In genomic region chr10:103368296-103369080, GRCm38 (mm10) we compare ENCODE assay signal across 8 mouse cellular contexts. TPM values are rescaled to one million over a fixed set of nuclear protein-coding genes. Genes with fewer than 3 reads are reported as not detected.
DNase-seq lines count a peak whose midpoint lies in the region; ATAC-seq and TF ChIP-seq lines count a peak whose summit lies in the region.

No protein-coding gene starts in this region.

- peak; percentile 63 for DNase-seq in adrenal gland, adult 2 months
- peak; percentile 47 for DNase-seq in embryo, embryonic 11 days
- DNase-seq in kidney, postnatal 4 days: peak; percentile 33 to 55
- DNase-seq in right cerebral cortex, adult 2 months (ENCODE audit: low spot score in 2 of 2): peak; percentile 70 to 74
- DNase-seq in thymus, postnatal 10 days (ENCODE audit: low spot score in 2 of 2): no peak

- no peaks in the 10 kb centered on the region for H3K79me2 ChIP-seq in macrophage (ENCODE audit: inconsistent target)

- H3K36me3 ChIP-seq in E14TG2a.4 (ENCODE audit: insufficient read depth, low read length): no peaks in the 10 kb centered on the region
- no peaks in the 10 kb centered on the region for H3K36me3 ChIP-seq in heart, embryonic 16.5 days (ENCODE audit: control insufficient read depth, insufficient read depth)
- H3K36me3 ChIP-seq in macrophage (ENCODE audit: inconsistent target): no peaks in the 10 kb centered on the region

- H3K9ac ChIP-seq in heart, embryonic 16.5 days (ENCODE audit: low read length): peak overlapping the region; percentile 56

- no peak overlapping the region for H3K27ac ChIP-seq in heart, embryonic 16.5 days (ENCODE audit: low read length)
- H3K27ac ChIP-seq in macrophage: no peak overlapping the region

- ATAC-seq in heart, embryonic 16.5 days (replicated peaks; ENCODE audit: extremely low read depth, insufficient read depth, low FRiP score): 0 out of 2 replicates have a peak, but pooled peaks have one; percentile 24

- no peak for TF ChIP-seq CTCF in E14TG2a.4 (conservative IDR thresholded peaks at IDR 0.05; ENCODE audit: low read length)

- H3K4me3 ChIP-seq in E14TG2a.4 (replicated peaks; ENCODE audit: low read length): peak overlapping the region; percentile 79
- peak overlapping the region; percentile 70 for H3K4me3 ChIP-seq in heart, embryonic 16.5 days (ENCODE audit: low read length)
- H3K4me3 ChIP-seq in macrophage (ENCODE audit: inconsistent target): peak overlapping the region; percentile 18

- H3K4me1 ChIP-seq in E14TG2a.4 (replicated peaks; ENCODE audit: low read depth, low read length): peaks cover 31% of the 10 kb centered on the region
- H3K4me1 ChIP-seq in heart, embryonic 16.5 days (ENCODE audit: control insufficient read depth, insufficient read depth, low read length): peaks cover 8% of the 10 kb centered on the region; the same call in 1 of the 2 replicates

- WGBS in heart, embryonic 16.5 days: under 1% methylated on average over 37 of the region's 37 CpGs
- WGBS in macrophage (ENCODE audit: missing documents): 2% methylated on average over 37 of the region's 37 CpGs

- H3K27me3 ChIP-seq in E14TG2a.4 (ENCODE audit: insufficient read depth, low read length): no peaks in the 10 kb centered on the region
- H3K27me3 ChIP-seq in heart, embryonic 16.5 days (ENCODE audit: control insufficient read depth, insufficient read depth, low read length): peaks cover 4% of the 10 kb centered on the region; the same call in 1 of the 2 replicates

- H3K9me3 ChIP-seq in E14TG2a.4 (ENCODE audit: low read length): no peaks in the 10 kb centered on the region
- no peaks in the 10 kb centered on the region for H3K9me3 ChIP-seq in heart, embryonic 16.5 days (replicated peaks; ENCODE audit: control insufficient read depth, low read length)

- H3K4me2 ChIP-seq in heart, embryonic 16.5 days (ENCODE audit: low read depth, low read length): peak overlapping the region; percentile 98

RNA-seq across cellular contexts. Expression of gene Slc6a15, which starts 0.9 kb away (rescaled TPM):
- total RNA-seq in adrenal gland, adult 2 months (2021): 1 to 10 TPM; 3.8 to 4.4 TPM
- polyA plus RNA-seq in adrenal gland, adult 2 months (2012; rRNA removed): 2.3 and 4.0 TPM in 2 replicates
- 0.65 and 0.66 TPM in 2 replicates for polyA plus RNA-seq in heart, embryonic 16.5 days (2015; fragmentation: Nextera tagmentation; extraction: Ambion mirVana)
- under 1 TPM in 2 of 26 experiments, not detected in 24; 0.25 to 0.37 TPM for total RNA-seq in macrophage (2018; cell fraction: chromatin; rRNA removed)
- under 1 TPM in 1 of 26 experiments, not detected in 25; 0.10 TPM for total RNA-seq in macrophage (2018; cell fraction: cytosol; rRNA removed)
- total RNA-seq in macrophage (2018; cell fraction: nucleus; rRNA removed): 1 to 10 TPM in 1 of 26 experiments, under 1 TPM in 1, not detected in 24; 0.39 to 1.3 TPM
- polyA plus RNA-seq in macrophage (2018): not detected in 3 replicates

Comparison
In these comparisons a context has a peak if more than half of its experiments do, and no peak if none do; other contexts are left out.
1. H3K4me3 ChIP-seq: peak in every context shown above with its lines; median percentile 79 in E14TG2a.4; 70 in heart, embryonic 16.5 days; 18 in macrophage.
2. DNase-seq: peak in adrenal gland, adult 2 months (single experiment), embryo, embryonic 11 days (single experiment), kidney, postnatal 4 days (2 of 2) and right cerebral cortex, adult 2 months (2 of 2); none in thymus, postnatal 10 days (0 of 2).